Mouse (Mus musculus) stomach, postnatal 0 days (tissue): ENCODE measurements at regions not wholly inside any gene's neighbourhood (a gene's known extent, or its start where the extent isn't known, plus 50 kb on each side); places are given as distances from the start of the nearest gene placed in this dataset.

Experiments used
- ATAC-seq: fragments of 200-750 bp; cut with Nextera tagmentation; 2 replicates; pipeline ENCODE4 v1.8.0; 2017; ENCODE audit not compliant: low FRiP score, low TSS enrichment
- DNase-seq: peaks from one replicate; pipeline ENCODE4 v3.0.0-alpha.2; 2016; ENCODE audit warnings: low spot score
- H3K27ac ChIP-seq: fragments of 300-500 bp; sonication (generic); replicated peaks from 2 replicates; pipeline ENCODE4 v1.5.1; 2014; ENCODE audit warnings: mild to moderate bottlenecking, control low read depth
- H3K27me3 ChIP-seq: fragments of 300-500 bp; sonication (generic); 2 replicates; pipeline ENCODE4 v1.6.1; 2014; ENCODE audit warnings: low read length; ENCODE audit not compliant: control insufficient read depth, insufficient read depth
- H3K36me3 ChIP-seq: fragments of 300-500 bp; sonication (generic); 2 replicates; pipeline ENCODE4 v1.6.1; 2014; ENCODE audit warnings: low read length, mixed read lengths; ENCODE audit not compliant: control insufficient read depth, insufficient read depth
- H3K4me1 ChIP-seq: fragments of 300-500 bp; sonication (generic); replicated peaks from 2 replicates; pipeline ENCODE4 v1.6.1; 2014; ENCODE audit warnings: antibody characterized with exemption; ENCODE audit not compliant: control insufficient read depth, insufficient read depth
- H3K4me2 ChIP-seq: fragments of 300-500 bp; sonication (generic); replicated peaks from 2 replicates; pipeline ENCODE4 v1.6.1; 2014; ENCODE audit warnings: low read depth, mild to moderate bottlenecking, control low read depth, moderate library complexity
- H3K4me3 ChIP-seq: fragments of 300-500 bp; sonication (generic); 2 replicates; pipeline ENCODE4 v1.5.1; 2014; ENCODE audit warnings: low read depth, low read length, control low read depth
- H3K9ac ChIP-seq: fragments of 300-500 bp; sonication (generic); 2 replicates; pipeline ENCODE4 v1.6.1; 2014; ENCODE audit warnings: mild to moderate bottlenecking, low read length, control low read depth, mixed read lengths
- H3K9me3 ChIP-seq: fragments of 300-500 bp; sonication (generic); 2 replicates; pipeline ENCODE4 v1.6.1; 2016; ENCODE audit warnings: low read length; ENCODE audit not compliant: control insufficient read depth
- CTCF ChIP-seq: IDR thresholded peaks from 2 replicates; pipeline ENCODE4 v1.5.1; 2016; ENCODE audit warnings: antibody characterized with exemption, low read depth, mild to moderate bottlenecking, moderate library complexity
- EP300 ChIP-seq: optimal IDR thresholded peaks from 2 replicates; pipeline ENCODE3; 2016; ENCODE audit warnings: antibody characterized with exemption
- WGBS: fragments of 180-500 bp; shearing (Covaris S2); extraction: QIAGEN DNeasy Blood & Tissue Kit; methylation state at CpG from one replicate; pipeline ENCODE4 v1.1.7; 2014; 5-methylcytosine and 5-hydroxymethylcytosine counted together

- Histone ChIP-seq H3K9me3 (no peaks in the 10 kb centered on the region), H3K9ac (no peak overlapping the region), H3K27me3 (no peaks in the 10 kb centered on the region), H3K36me3 (no peaks in the 10 kb centered on the region), H3K4me2 (no peak overlapping the region), H3K4me3 (no peak overlapping the region), H3K4me1 (no peaks in the 10 kb centered on the region), H3K27ac (no peak overlapping the region)
- no peak for ATAC-seq
- TF ChIP-seq EP300 (no peak), CTCF (no peak)
- DNase-seq, result no peak
- WGBS, result 58% methylated on average over 1 of the region's 1 CpGs
These were observed 741.7 kb downstream of the Adgrl2 start for GRCm38 (mm10) chr3:148248617-148249016.

DNA sequence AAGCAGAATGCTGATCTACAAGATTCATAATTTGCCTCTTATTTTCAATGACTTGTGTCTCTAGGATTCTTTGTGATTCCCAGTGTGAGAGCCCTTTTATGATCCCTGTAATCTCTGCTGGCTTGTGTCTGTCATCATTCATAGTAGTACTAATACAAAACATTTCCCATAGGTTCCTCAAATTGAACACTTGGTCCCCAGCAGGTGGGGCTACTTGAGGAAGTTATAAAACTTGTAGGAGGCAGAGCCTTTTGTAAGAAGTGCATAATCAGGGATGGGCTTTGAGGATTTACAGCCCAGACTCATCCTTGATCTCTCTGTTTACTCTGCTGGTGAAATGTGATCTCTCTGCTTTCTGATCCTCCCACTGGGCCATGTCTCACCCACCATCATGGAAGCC, 743.6 kb downstream of the Adgrl2 start:
- Histone ChIP-seq H3K4me3 (no peak overlapping the region), H3K9me3 (no peaks in the 10 kb centered on the region), H3K9ac (no peak overlapping the region), H3K4me1 (no peaks in the 10 kb centered on the region), H3K27me3 (no peaks in the 10 kb centered on the region), H3K36me3 (no peaks in the 10 kb centered on the region), H3K4me2 (no peak overlapping the region), H3K27ac (no peak overlapping the region)
- no peak for TF ChIP-seq CTCF
- TF ChIP-seq EP300, result no peak
- no peak for DNase-seq
- no peak for ATAC-seq

DNA sequence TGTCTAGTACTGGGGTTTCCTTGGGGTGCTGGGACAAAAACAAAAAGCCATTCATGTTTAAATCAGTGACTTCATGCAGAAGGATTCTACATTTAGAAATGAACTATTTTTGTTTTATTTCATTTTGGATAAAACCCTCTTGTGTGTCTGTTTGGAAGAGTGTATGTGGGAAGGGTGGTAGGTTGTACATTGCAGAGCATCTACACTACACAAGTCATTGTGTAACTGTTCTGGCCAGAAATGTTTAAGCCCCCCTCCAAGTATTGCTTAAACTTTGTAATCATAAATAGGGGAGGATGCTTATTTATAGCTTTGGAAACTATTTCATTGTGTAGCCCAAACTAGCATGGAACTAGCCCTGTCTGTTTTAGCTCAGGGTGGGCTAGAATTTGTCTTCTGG, 752.3 kb downstream of the Adgrl2 start:
- no peak for DNase-seq
- no peaks in the 10 kb centered on the region for H3K9me3 ChIP-seq
- H3K9ac ChIP-seq, result no peak overlapping the region
- TF ChIP-seq CTCF, result no peak
- no peak for TF ChIP-seq EP300
- no peaks in the 10 kb centered on the region for H3K27me3 ChIP-seq
- no peak for ATAC-seq
- no peak overlapping the region for H3K4me2 ChIP-seq
- H3K4me3 ChIP-seq, result no peak overlapping the region
- no peaks in the 10 kb centered on the region for H3K4me1 ChIP-seq
- H3K27ac ChIP-seq, result no peak overlapping the region
- H3K36me3 ChIP-seq, result no peaks in the 10 kb centered on the region

- H3K4me1 ChIP-seq, result no peaks in the 10 kb centered on the region
These were observed 752.8 kb downstream of the Adgrl2 start for GRCm38 (mm10) chr3:148237555-148237954.

DNA sequence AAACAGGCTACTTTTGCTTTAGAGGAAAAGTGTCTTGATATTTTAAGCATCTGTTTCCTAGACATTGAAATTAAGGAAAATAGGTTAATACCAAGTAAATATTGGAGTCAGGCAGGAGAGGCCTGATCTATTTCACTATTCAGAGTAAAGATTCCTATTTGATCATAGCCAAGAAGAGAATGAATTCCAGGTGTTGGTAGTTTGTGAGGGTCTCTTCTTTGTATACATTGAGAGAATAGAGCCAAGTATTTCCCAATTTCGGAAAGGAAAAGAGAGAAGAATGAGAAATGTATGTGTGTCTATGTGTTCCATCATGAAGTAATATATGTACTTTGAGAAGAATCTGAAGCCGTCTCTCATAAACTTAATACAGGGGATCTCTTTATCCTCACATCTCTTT, 756.7 kb downstream of the Adgrl2 start:
- H3K9ac ChIP-seq, result no peak overlapping the region
- TF ChIP-seq CTCF (no peak), EP300 (no peak)
- WGBS, result 81% methylated on average over 2 of the region's 2 CpGs
- DNase-seq (no peak), ATAC-seq (no peak)
- H3K9me3 ChIP-seq, result no peaks in the 10 kb centered on the region
- no peaks in the 10 kb centered on the region for H3K27me3 ChIP-seq
- H3K27ac ChIP-seq, result no peak overlapping the region
- H3K36me3 ChIP-seq, result no peaks in the 10 kb centered on the region
- no peak overlapping the region for H3K4me2 ChIP-seq
- H3K4me1 ChIP-seq, result no peaks in the 10 kb centered on the region
- no peak overlapping the region for H3K4me3 ChIP-seq

More at GRCm38 (mm10) chr3:148237555-148237954, 752.8 kb downstream of the Adgrl2 start:
- Histone ChIP-seq H3K4me2 (no peak overlapping the region), H3K9ac (no peak overlapping the region), H3K9me3 (no peaks in the 10 kb centered on the region), H3K4me3 (no peak overlapping the region), H3K27ac (no peak overlapping the region), H3K36me3 (no peaks in the 10 kb centered on the region), H3K27me3 (no peaks in the 10 kb centered on the region)
- ATAC-seq, result no peak
- DNase-seq, result no peak
- TF ChIP-seq CTCF (no peak), EP300 (no peak)
- WGBS, result 78% methylated on average over 6 of the region's 6 CpGs

DNA sequence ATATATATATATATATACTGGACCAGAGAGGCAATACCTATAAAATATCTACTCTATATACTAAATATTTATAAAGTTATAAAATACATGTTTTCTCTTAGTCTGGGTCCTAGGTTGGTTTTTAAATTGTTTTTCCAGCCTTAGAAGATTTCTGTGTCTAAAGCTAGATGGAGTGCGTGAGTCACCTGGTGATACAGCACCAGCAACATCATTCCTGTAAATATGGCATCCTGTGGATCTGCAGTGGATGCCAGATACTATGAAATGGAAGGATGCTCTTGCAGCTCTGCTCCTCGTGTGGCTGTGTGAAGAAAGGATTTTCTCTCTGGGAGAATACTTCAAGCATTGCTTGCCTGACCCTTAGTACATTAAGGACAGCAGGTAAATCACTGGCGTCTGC, 761.2 kb downstream of the Adgrl2 start:
- Histone ChIP-seq H3K4me3 (no peak overlapping the region), H3K27ac (no peak overlapping the region), H3K9ac (no peak overlapping the region), H3K9me3 (no peaks in the 10 kb centered on the region), H3K4me1 (no peaks in the 10 kb centered on the region), H3K36me3 (no peaks in the 10 kb centered on the region), H3K4me2 (no peak overlapping the region), H3K27me3 (no peaks in the 10 kb centered on the region)
- TF ChIP-seq CTCF (no peak), EP300 (no peak)
- no peak for ATAC-seq
- DNase-seq, result no peak
- 61% methylated on average over 3 of the region's 3 CpGs for WGBS
